Mouse (Mus musculus) frontal cortex, postnatal 10 days (tissue): ENCODE results near the gene B3gat1.

ENCODE experiments used
- DNase-seq, 2 experiments: peaks; one replicate each; pipeline ENCODE4 v3.0.0; 2022; ENCODE audit warnings: low spot score in 2 of 2, mixed read lengths in 1 of 2

B3gat1 gene

GRCm38 (mm10) chr9:26776122-26776902, 42.8 kb downstream of the B3gat1 start:
- peak in 1 of 2 experiments; percentile 35 for DNase-seq

GRCm38 (mm10) chr9:26778421-26778820, 44.9 kb downstream of the B3gat1 start:
- no peak for DNase-seq

GRCm38 (mm10) chr9:26783414-26783975, 50.0 kb downstream of the B3gat1 start:
- DNase-seq, result no peak

- no peak for DNase-seq
Observed at GRCm38 (mm10) chr9:26792829-26793228, 59.3 kb downstream of the B3gat1 start.

- no peak for DNase-seq
Observed at GRCm38 (mm10) chr9:26798205-26798604, 64.7 kb downstream of the B3gat1 start.

GRCm38 (mm10) chr9:26798731-26799130, 65.2 kb downstream of the B3gat1 start:
- no peak for DNase-seq

GRCm38 (mm10) chr9:26800357-26800756, 66.8 kb downstream of the B3gat1 start:
- no peak for DNase-seq

GRCm38 (mm10) chr9:26804321-26804720, 70.8 kb downstream of the B3gat1 start:
- DNase-seq, result no peak

GRCm38 (mm10) chr9:26805935-26806666, 72.6 kb downstream of the B3gat1 start, which contains the start of gene Glb1l2:
Glb1l2 (minus strand) TSS chr9:26806468.
- peak; percentile 87 to 89 for DNase-seq

- DNase-seq, result no peak
Observed at GRCm38 (mm10) chr9:26808735-26809134, 75.2 kb downstream of the B3gat1 start.
